Mouse (Mus musculus): ENCODE results near the gene Tspan9.
A peak's percentile ranks its signal among the peaks of the same experiment; 100 is the strongest.

Tspan9 gene

GRCm38 (mm10) chr6:128104712-128105324 is 38.6 kb downstream of the Tspan9 start:
- DNase-seq (ENCODE audit: low read depth, low spot score): no peak

GRCm38 (mm10) chr6:128103874-128104273 is 39.5 kb downstream of the Tspan9 start:
- no peak for DNase-seq (ENCODE audit: low read depth, low spot score)

- no peak for DNase-seq (ENCODE audit: low read depth, low spot score)
These were observed 40.9 kb downstream of the Tspan9 start for GRCm38 (mm10) chr6:128102296-128102999.

- no peak for DNase-seq (ENCODE audit: low read depth, low spot score)
These were observed 43.5 kb downstream of the Tspan9 start for GRCm38 (mm10) chr6:128099871-128100270.

GRCm38 (mm10) chr6:128099190-128099589 is 44.2 kb downstream of the Tspan9 start:
- DNase-seq (ENCODE audit: low read depth, low spot score): no peak

- no peak for DNase-seq (ENCODE audit: low read depth, low spot score)
These were observed 46.9 kb downstream of the Tspan9 start for GRCm38 (mm10) chr6:128096521-128096920.

- no peak for DNase-seq (ENCODE audit: low read depth, low spot score)
These were observed 47.5 kb downstream of the Tspan9 start for GRCm38 (mm10) chr6:128095906-128096305.

GRCm38 (mm10) chr6:128095131-128095530 is 48.3 kb downstream of the Tspan9 start:
- DNase-seq (ENCODE audit: low read depth, low spot score): no peak

GRCm38 (mm10) chr6:128093856-128094628 is 49.4 kb downstream of the Tspan9 start:
- DNase-seq (ENCODE audit: low read depth, low spot score): no peak

- DNase-seq (ENCODE audit: low read depth, low spot score): no peak
These were observed 50.8 kb downstream of the Tspan9 start for GRCm38 (mm10) chr6:128092621-128093020.

- no peak for DNase-seq (ENCODE audit: low read depth, low spot score)
These were observed 51.6 kb downstream of the Tspan9 start for GRCm38 (mm10) chr6:128091833-128092166.

GRCm38 (mm10) chr6:128090985-128091832 is 52.2 kb downstream of the Tspan9 start:
- peak; percentile 83 for DNase-seq (ENCODE audit: low read depth, low spot score)

GRCm38 (mm10) chr6:128089770-128090702 is 53.4 kb downstream of the Tspan9 start:
- no peak for DNase-seq (ENCODE audit: low read depth, low spot score)

- DNase-seq (ENCODE audit: low read depth, low spot score): no peak
These were observed 54.5 kb downstream of the Tspan9 start for GRCm38 (mm10) chr6:128088746-128089523.

- no peak for DNase-seq (ENCODE audit: low read depth, low spot score)
These were observed 57.8 kb downstream of the Tspan9 start for GRCm38 (mm10) chr6:128085488-128086066.

GRCm38 (mm10) chr6:128083305-128083704 is 60.1 kb downstream of the Tspan9 start:
- no peak for DNase-seq (ENCODE audit: low read depth, low spot score)

GRCm38 (mm10) chr6:128081781-128082180 is 61.6 kb downstream of the Tspan9 start:
- no peak for DNase-seq (ENCODE audit: low read depth, low spot score)

GRCm38 (mm10) chr6:128081293-128081692 is 62.1 kb downstream of the Tspan9 start:
- no peak for DNase-seq (ENCODE audit: low read depth, low spot score)

- no peak for DNase-seq (ENCODE audit: low read depth, low spot score)
These were observed 63.7 kb downstream of the Tspan9 start for GRCm38 (mm10) chr6:128079576-128080224.
